ENCODE assay signal across 1 mouse cellular context in the genomic region with DNA sequence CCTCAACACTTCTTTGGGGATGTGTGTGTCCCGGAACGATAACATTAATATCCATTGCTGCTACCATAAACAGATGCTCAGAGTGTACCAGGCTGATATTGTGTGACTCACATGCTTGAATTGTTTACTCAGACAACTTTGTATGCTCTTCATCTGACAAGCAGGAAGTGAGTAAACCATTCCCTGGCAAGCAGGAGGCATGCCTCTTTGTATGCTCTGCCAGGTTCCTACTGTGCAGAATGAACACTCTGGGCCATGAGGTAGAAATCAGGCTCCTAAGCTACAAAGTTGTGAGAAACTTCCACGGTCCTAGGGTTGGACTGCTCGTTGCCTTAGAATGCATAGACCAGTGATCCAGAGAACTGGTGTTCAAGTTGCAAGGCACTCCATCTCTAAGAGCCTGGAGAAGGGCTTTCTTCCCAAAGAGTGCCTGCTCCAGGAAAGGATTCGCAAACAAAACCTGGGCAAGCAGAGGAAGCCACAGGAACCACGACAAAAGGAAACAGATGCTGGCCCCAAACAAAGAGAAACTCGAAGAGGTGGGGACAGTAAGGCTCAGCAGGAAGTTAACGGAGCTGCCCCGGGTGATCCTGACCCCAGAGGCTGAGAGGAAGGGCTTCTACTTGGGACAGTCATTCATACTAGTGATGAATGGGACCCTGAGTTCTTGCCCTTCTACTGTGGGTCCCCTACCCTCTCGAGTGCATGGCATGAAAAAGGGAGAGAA.
TF ChIP-seq lines count a peak whose summit lies in the region.

No protein-coding gene starts in this region.

TF ChIP-seq in MEL, 35 proteins besides CTCF, POLR2A, EP300 and RAD21 (continued from another document):
- TF ChIP-seq NRF1 (IDR thresholded peaks at IDR 0.05; ENCODE audit: insufficient read depth, low read depth, low read length, poor library complexity, severe bottlenecking) (no peak), USF1 (IDR thresholded peaks at IDR 0.05; ENCODE audit: low read depth, low read length) (no peak), MXI1 (IDR thresholded peaks at IDR 0.05; ENCODE audit: low read depth, low read length) (peak; percentile 26; the same call in 1 of the 2 replicates), CHD1 (IDR thresholded peaks at IDR 0.05; ENCODE audit: low read depth, low read length) (no peak), USF2 (IDR thresholded peaks at IDR 0.05; ENCODE audit: borderline replicate concordance in 1 of 2, insufficient read depth in 1 of 2, low read depth in 1 of 2, low read length in 2 of 2) (no peak), ZKSCAN1 (IDR thresholded peaks at IDR 0.05; ENCODE audit: low read depth, low read length) (no peak), CHD2 (IDR thresholded peaks at IDR 0.05; ENCODE audit: low read length) (no peak), MEF2A (IDR thresholded peaks at IDR 0.05; ENCODE audit: extremely low read depth, insufficient replicate concordance, low read depth, low read length, poor library complexity, severe bottlenecking) (no peak), KAT2A (conservative IDR thresholded peaks at IDR 0.05; ENCODE audit: low read depth, low read length) (no peak), TBP (IDR thresholded peaks at IDR 0.05; ENCODE audit: low read depth, low read length) (no peak), NELFE (IDR thresholded peaks at IDR 0.05; ENCODE audit: low read depth, low read length) (no peak), BHLHE40 (IDR thresholded peaks at IDR 0.05; ENCODE audit: borderline replicate concordance, low read depth, low read length) (peak; percentile 32; the same call in 1 of the 2 replicates), GATA1 (IDR thresholded peaks at IDR 0.05; ENCODE audit: low read depth, low read length) (peak; percentile 63), TCF12 (IDR thresholded peaks at IDR 0.05; ENCODE audit: low read depth, low read length) (peak; percentile 61), POLR2AphosphoS5 (IDR thresholded peaks at IDR 0.05; ENCODE audit: borderline replicate concordance, low read depth, low read length) (no peak), E2F4 (IDR thresholded peaks at IDR 0.05; ENCODE audit: borderline replicate concordance, low read depth, low read length) (no peak), MAFK (IDR thresholded peaks at IDR 0.05; ENCODE audit: borderline replicate concordance, low read depth, low read length) (no peak), SIN3A (IDR thresholded peaks at IDR 0.05; ENCODE audit: low read length) (no peak; the same call in 1 of the 2 replicates), MAX (IDR thresholded peaks at IDR 0.05; ENCODE audit: low read length) (no peak), POLR2AphosphoS2 (IDR thresholded peaks at IDR 0.05; ENCODE audit: low read length) (no peak)
TF ChIP-seq in MEL: peak in this region for 8.
